Mouse (Mus musculus): ENCODE results near the gene Anapc15-ps. TPM values are rescaled to one million over a fixed set of nuclear protein-coding genes. Genes with fewer than 3 reads are reported as not detected.

Anapc15-ps gene
- polyA plus RNA-seq, 1 experiment from 2014 or later: not detected

DNA sequence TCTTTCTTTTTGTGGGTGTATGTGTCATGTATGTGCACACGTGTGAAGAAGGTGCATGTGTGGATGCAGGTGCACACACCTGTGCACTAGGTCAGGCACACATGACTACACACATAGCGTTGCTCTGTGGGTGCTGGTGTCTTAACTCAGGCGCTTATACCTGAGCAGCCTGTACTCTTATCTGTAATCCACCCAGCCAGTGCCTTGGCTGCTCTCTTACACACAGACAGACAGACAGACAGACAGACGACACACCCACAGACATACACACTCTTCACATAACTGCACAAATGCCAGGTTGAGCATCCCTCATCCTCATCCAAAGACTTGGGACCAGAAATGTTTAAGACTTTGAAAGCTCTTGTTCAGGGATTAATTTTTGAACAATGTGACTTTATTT lies 12.8 kb upstream of the Anapc15-ps start:
- 89% methylated on average over 4 of the region's 4 CpGs for WGBS
- Histone ChIP-seq H3K4me1 (peaks cover 3% of the 10 kb centered on the region; the same call in 1 of the 2 replicates), H3K4me2 (replicated peaks) (no peak overlapping the region), H3K27me3 (no peaks in the 10 kb centered on the region), H3K9ac (no peak overlapping the region), H3K4me3 (no peak overlapping the region), H3K9me3 (replicated peaks) (no peaks in the 10 kb centered on the region), H3K27ac (no peak overlapping the region), H3K36me3 (no peaks in the 10 kb centered on the region)
- ATAC-seq (ENCODE audit: low FRiP score): no peak

- H3K9ac ChIP-seq: no peak overlapping the region
- peaks cover 12% of the 10 kb centered on the region for H3K4me1 ChIP-seq
- no peaks in the 10 kb centered on the region for H3K27me3 ChIP-seq
- 29% methylated on average over 15 of the region's 15 CpGs for WGBS
- ATAC-seq (ENCODE audit: low FRiP score): peak; percentile 66; the same call in 1 of the 2 replicates
- H3K4me2 ChIP-seq (replicated peaks): no peak overlapping the region
- H3K36me3 ChIP-seq: no peaks in the 10 kb centered on the region
- no peak overlapping the region for H3K4me3 ChIP-seq
- H3K27ac ChIP-seq: no peak overlapping the region
- no peaks in the 10 kb centered on the region for H3K9me3 ChIP-seq (replicated peaks)
Measured at GRCm38 (mm10) chr10:95684782-95685555, 11.7 kb upstream of the Anapc15-ps start.

GRCm38 (mm10) chr10:95684250-95684649 lies 11.0 kb upstream of the Anapc15-ps start:
- H3K9me3 ChIP-seq (replicated peaks): no peaks in the 10 kb centered on the region
- WGBS: 94% methylated on average over 4 of the region's 4 CpGs
- ATAC-seq (ENCODE audit: low FRiP score): no peak

GRCm38 (mm10) chr10:95683735-95684134 lies 10.5 kb upstream of the Anapc15-ps start:
- Histone ChIP-seq H3K27me3 (no peaks in the 10 kb centered on the region), H3K9ac (no peak overlapping the region), H3K27ac (no peak overlapping the region), H3K9me3 (replicated peaks) (no peaks in the 10 kb centered on the region), H3K4me3 (no peak overlapping the region), H3K4me1 (peaks cover 13% of the 10 kb centered on the region), H3K4me2 (replicated peaks) (no peak overlapping the region), H3K36me3 (no peaks in the 10 kb centered on the region)
- no peak for ATAC-seq (ENCODE audit: low FRiP score)
- 95% methylated on average over 3 of the region's 3 CpGs for WGBS

More at GRCm38 (mm10) chr10:95684250-95684649, 11.0 kb upstream of the Anapc15-ps start:
- H3K4me1 ChIP-seq: peaks cover 13% of the 10 kb centered on the region
- H3K36me3 ChIP-seq: no peaks in the 10 kb centered on the region
- H3K4me3 ChIP-seq: no peak overlapping the region
- H3K27me3 ChIP-seq: no peaks in the 10 kb centered on the region
- H3K9ac ChIP-seq: no peak overlapping the region
- H3K4me2 ChIP-seq (replicated peaks): no peak overlapping the region
- H3K27ac ChIP-seq: no peak overlapping the region

- Histone ChIP-seq H3K4me2 (replicated peaks) (no peak overlapping the region), H3K9ac (no peak overlapping the region), H3K27ac (no peak overlapping the region), H3K36me3 (no peaks in the 10 kb centered on the region), H3K4me1 (peaks cover 14% of the 10 kb centered on the region), H3K9me3 (replicated peaks) (no peaks in the 10 kb centered on the region), H3K4me3 (no peak overlapping the region), H3K27me3 (no peaks in the 10 kb centered on the region; the same call in 1 of the 2 replicates)
- 62% methylated on average over 10 of the region's 10 CpGs for WGBS
- ATAC-seq (ENCODE audit: low FRiP score): no peak
Measured at GRCm38 (mm10) chr10:95682964-95683363, 9.7 kb upstream of the Anapc15-ps start.

DNA sequence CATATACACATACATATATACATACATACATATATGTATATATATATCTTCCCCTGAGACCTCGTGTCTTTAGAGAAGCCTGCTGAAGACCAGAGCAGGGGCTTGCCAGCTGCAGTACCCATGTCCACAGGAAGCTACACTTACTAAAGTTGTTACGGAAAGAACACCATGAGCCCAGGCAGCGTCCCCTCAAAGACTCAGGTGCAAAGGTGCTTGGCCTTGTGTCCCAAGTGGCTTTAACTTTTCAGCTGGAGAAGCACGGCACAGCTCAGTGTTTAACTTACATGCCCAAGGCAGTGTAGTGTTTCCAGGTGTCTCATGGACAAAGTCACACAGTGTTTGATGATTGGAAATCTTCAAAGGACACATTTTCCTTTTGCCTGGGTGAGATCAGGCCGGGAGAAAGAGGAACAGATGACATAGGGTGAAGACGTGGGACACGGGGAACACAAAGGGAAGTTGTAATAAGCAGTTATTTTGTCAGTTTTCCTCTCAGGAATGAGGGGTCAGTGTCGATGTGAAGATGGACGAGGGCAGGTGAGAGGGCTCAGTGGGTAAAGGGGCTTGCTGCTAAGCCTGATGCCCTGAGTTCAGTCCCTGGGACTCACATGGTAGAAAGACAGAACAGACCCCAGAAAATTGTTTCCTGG lies 9.0 kb upstream of the Anapc15-ps start:
- ATAC-seq (ENCODE audit: low FRiP score): no peak
- Histone ChIP-seq H3K4me1 (peaks cover 17% of the 10 kb centered on the region), H3K27ac (no peak overlapping the region), H3K9me3 (replicated peaks) (no peaks in the 10 kb centered on the region), H3K4me2 (replicated peaks) (no peak overlapping the region), H3K36me3 (no peaks in the 10 kb centered on the region), H3K4me3 (no peak overlapping the region), H3K9ac (no peak overlapping the region), H3K27me3 (no peaks in the 10 kb centered on the region; the same call in 1 of the 2 replicates)
- 82% methylated on average over 9 of the region's 9 CpGs for WGBS

- no peak for ATAC-seq (ENCODE audit: low FRiP score)
- Histone ChIP-seq H3K27me3 (no peaks in the 10 kb centered on the region; the same call in 1 of the 2 replicates), H3K4me3 (no peak overlapping the region), H3K9me3 (replicated peaks) (no peaks in the 10 kb centered on the region), H3K27ac (no peak overlapping the region), H3K4me2 (replicated peaks) (peak overlapping the region; percentile 26; the same call in 1 of the 2 replicates), H3K36me3 (no peaks in the 10 kb centered on the region), H3K4me1 (peaks cover 17% of the 10 kb centered on the region), H3K9ac (no peak overlapping the region)
- 86% methylated on average over 4 of the region's 4 CpGs for WGBS
Measured at GRCm38 (mm10) chr10:95681481-95681880, 8.2 kb upstream of the Anapc15-ps start.

- Histone ChIP-seq H3K27ac (no peak overlapping the region), H3K27me3 (no peaks in the 10 kb centered on the region; the same call in 1 of the 2 replicates), H3K4me1 (peaks cover 17% of the 10 kb centered on the region), H3K36me3 (no peaks in the 10 kb centered on the region), H3K9ac (no peak overlapping the region), H3K4me3 (peak overlapping the region; percentile 18), H3K4me2 (replicated peaks) (peak overlapping the region; percentile 43), H3K9me3 (replicated peaks) (no peaks in the 10 kb centered on the region)
- 52% methylated on average over 7 of the region's 7 CpGs for WGBS
- no peak for ATAC-seq (ENCODE audit: low FRiP score)
Measured at GRCm38 (mm10) chr10:95681058-95681440, 7.8 kb upstream of the Anapc15-ps start.

DNA sequence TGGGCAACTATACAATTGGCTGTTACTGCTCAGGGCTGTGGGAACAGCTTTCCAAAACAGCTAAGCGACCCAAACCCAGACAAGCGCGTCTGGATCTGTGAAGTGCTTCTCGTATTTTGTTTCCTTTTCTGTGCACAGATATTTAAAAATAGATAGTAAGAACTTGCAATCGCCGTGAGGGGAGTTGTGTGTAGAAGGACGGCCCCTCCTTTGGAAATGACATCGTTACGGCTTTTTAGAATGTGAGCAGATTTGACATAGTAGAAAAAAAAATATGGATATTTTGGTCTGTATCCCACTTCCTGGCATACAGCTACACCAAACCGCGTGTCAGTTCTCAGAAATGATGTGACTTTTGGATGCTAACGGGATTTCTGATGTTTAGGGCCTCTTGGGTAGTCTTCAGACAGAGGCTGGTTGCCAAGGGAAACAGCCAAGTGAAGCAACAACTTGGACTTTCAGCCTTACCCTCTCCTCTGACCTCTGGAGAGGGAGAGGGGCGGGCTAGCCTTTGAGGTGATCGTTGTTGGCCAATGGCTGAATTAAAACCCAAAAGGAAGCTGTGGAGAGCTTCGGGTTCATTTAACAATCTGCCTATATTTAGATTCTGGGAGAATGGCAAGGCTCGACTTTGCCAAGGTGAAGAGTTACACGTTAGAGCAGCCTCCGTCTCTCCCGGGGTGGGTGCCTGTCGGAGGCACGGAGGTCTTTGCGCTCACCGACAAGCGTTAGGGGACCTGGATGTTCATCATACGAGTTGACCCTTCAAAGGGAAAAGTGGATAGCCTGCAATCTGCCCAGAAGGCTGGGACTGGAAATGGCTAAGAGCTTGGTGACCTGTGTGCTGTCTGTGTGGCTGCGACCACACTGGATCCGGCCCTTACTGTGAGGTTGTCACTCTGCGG lies 7.2 kb upstream of the Anapc15-ps start:
- Histone ChIP-seq H3K4me2 (replicated peaks) (peak overlapping the region; percentile 43), H3K4me3 (peak overlapping the region; percentile 18), H3K27ac (no peak overlapping the region), H3K9me3 (replicated peaks) (no peaks in the 10 kb centered on the region), H3K4me1 (peaks cover 17% of the 10 kb centered on the region), H3K9ac (no peak overlapping the region), H3K27me3 (no peaks in the 10 kb centered on the region; the same call in 1 of the 2 replicates), H3K36me3 (no peaks in the 10 kb centered on the region)
- 53% methylated on average over 28 of the region's 28 CpGs for WGBS
- no peak for ATAC-seq (ENCODE audit: low FRiP score)

DNA sequence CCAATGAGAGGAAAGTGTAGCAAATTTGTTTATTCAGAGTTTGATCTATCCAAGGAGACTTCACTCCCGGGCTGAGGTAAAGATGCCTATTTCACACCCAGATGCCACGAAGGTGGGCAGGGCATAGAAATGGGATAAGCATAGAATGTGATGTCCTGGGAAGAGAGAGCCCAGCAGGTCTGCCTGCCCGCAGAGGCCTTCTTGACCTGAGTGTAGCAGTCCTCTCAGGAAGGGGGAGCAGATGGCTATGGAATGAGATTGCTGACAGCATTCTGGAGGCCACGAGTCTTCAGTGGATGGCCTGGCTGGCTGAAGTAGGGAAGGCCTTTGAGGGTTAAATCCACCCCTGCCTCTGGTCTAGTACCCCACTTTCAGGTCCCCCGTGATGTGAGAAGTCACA lies 5.9 kb upstream of the Anapc15-ps start:
- ATAC-seq (ENCODE audit: low FRiP score): no peak
- Histone ChIP-seq H3K9me3 (replicated peaks) (no peaks in the 10 kb centered on the region), H3K27me3 (no peaks in the 10 kb centered on the region; the same call in 1 of the 2 replicates), H3K9ac (no peak overlapping the region), H3K4me3 (no peak overlapping the region), H3K4me2 (replicated peaks) (no peak overlapping the region), H3K36me3 (no peaks in the 10 kb centered on the region), H3K27ac (no peak overlapping the region), H3K4me1 (peaks cover 14% of the 10 kb centered on the region)
- 76% methylated on average over 5 of the region's 5 CpGs for WGBS

GRCm38 (mm10) chr10:95678661-95679060 lies 5.4 kb upstream of the Anapc15-ps start:
- Histone ChIP-seq H3K27me3 (no peaks in the 10 kb centered on the region; the same call in 1 of the 2 replicates), H3K4me3 (no peak overlapping the region), H3K9me3 (replicated peaks) (no peaks in the 10 kb centered on the region), H3K36me3 (no peaks in the 10 kb centered on the region), H3K4me2 (replicated peaks) (no peak overlapping the region), H3K27ac (no peak overlapping the region), H3K4me1 (peaks cover 14% of the 10 kb centered on the region), H3K9ac (no peak overlapping the region)
- ATAC-seq (ENCODE audit: low FRiP score): no peak
- 74% methylated on average over 2 of the region's 2 CpGs for WGBS

DNA sequence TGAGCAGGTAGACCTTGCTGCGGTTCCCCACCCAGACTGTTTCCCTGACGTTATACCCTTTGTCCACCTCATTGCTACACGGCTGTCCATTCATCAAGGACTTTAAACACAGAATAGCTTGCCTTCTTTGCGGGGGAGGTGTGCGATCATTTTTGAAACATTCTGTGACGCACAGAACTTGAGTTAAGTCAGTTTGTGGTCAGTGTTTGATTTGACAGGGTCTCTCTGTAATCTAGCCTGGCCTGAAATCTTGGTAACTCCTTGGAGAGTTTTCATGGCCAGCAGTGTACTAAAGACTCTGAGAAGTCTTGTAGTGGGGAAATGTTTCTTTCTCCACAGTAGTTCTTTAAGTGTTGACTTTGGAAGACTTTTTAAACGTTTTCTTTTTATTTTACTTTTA lies 5.0 kb upstream of the Anapc15-ps start:
- Histone ChIP-seq H3K9me3 (replicated peaks) (no peaks in the 10 kb centered on the region), H3K4me1 (peaks cover 14% of the 10 kb centered on the region), H3K27me3 (no peaks in the 10 kb centered on the region; the same call in 1 of the 2 replicates), H3K4me3 (no peak overlapping the region), H3K36me3 (no peaks in the 10 kb centered on the region), H3K9ac (no peak overlapping the region), H3K4me2 (replicated peaks) (no peak overlapping the region), H3K27ac (no peak overlapping the region)
- ATAC-seq (ENCODE audit: low FRiP score): no peak
- WGBS: 71% methylated on average over 7 of the region's 7 CpGs
